Mouse (Mus musculus) intestine, embryonic 15.5 days (tissue): ENCODE measurements around the gene Tmem35b. TPM values are rescaled to one million over a fixed set of nuclear protein-coding genes. Genes with fewer than 3 reads are reported as not detected.
A peak's percentile ranks its signal among the peaks of the same experiment; 100 is the strongest.

ENCODE experiments used
- ATAC-seq: fragments of 200-750 bp; cut with Nextera tagmentation; 2 replicates; pipeline ENCODE4 v1.8.0; 2017; ENCODE audit warnings: moderate TSS enrichment, moderate library complexity
- H3K27ac ChIP-seq: fragments of 300-500 bp; sonication (generic); 2 replicates; pipeline ENCODE4 v1.5.1; 2015; ENCODE audit warnings: mild to moderate bottlenecking, inconsistent platforms
- H3K27me3 ChIP-seq: fragments of 300-500 bp; sonication (generic); replicated peaks from 2 replicates; pipeline ENCODE4 v1.6.1; 2015; ENCODE audit warnings: inconsistent platforms
- H3K36me3 ChIP-seq: fragments of 300-500 bp; sonication (generic); 2 replicates; pipeline ENCODE4 v1.6.1; 2015; ENCODE audit warnings: inconsistent platforms
- H3K4me1 ChIP-seq: fragments of 300-500 bp; sonication (generic); replicated peaks from 2 replicates; pipeline ENCODE4 v1.6.1; 2015; ENCODE audit warnings: inconsistent platforms
- H3K4me2 ChIP-seq: fragments of 300-500 bp; sonication (generic); replicated peaks from 2 replicates; pipeline ENCODE4 v1.6.1; 2015; ENCODE audit warnings: mild to moderate bottlenecking, inconsistent platforms
- H3K4me3 ChIP-seq: fragments of 300-500 bp; sonication (generic); replicated peaks from 2 replicates; pipeline ENCODE4 v1.5.1; 2015; ENCODE audit warnings: inconsistent platforms
- H3K9ac ChIP-seq: fragments of 300-500 bp; sonication (generic); 2 replicates; pipeline ENCODE4 v1.6.1; 2015; ENCODE audit warnings: inconsistent platforms
- H3K9me3 ChIP-seq: fragments of 300-500 bp; sonication (generic); 2 replicates; pipeline ENCODE4 v1.6.1; 2016; ENCODE audit warnings: inconsistent platforms
- WGBS: fragments of 180-500 bp; shearing (Covaris S2); methylation state at CpG from one replicate; pipeline ENCODE4 v1.1.7; 2015; 5-methylcytosine and 5-hydroxymethylcytosine counted together
- polyA plus RNA-seq: library from polyadenylated mRNA; unstranded; fragments of >200 nt; fragmentation: Nextera tagmentation; extraction: Ambion mirVana; gene quantifications from 2 replicates; pipeline ENCODE4 v1.2.1, GENCODE M21; 2015

The Tmem35b gene
- polyA plus RNA-seq, 1 experiment from 2014 or later = 23.2 TPM

- Histone ChIP-seq H3K4me3 (peak overlapping the region; percentile 81), H3K9ac (peak overlapping the region; percentile 58), H3K36me3 (no peaks in the 10 kb centered on the region), H3K27me3 (peaks cover 53% of the 10 kb centered on the region), H3K4me1 (peaks cover 15% of the 10 kb centered on the region), H3K9me3 (no peaks in the 10 kb centered on the region), H3K4me2 (peak overlapping the region; percentile 99), H3K27ac (no peak overlapping the region)
- peak; percentile 72 for ATAC-seq
- 2% methylated on average over 46 of the region's 51 CpGs for whole genome bisulfite sequencing
Measured at GRCm38 (mm10) chr4:127169346-127170221, 46.1 kb downstream of the Tmem35b start.

- Histone ChIP-seq H3K9ac (no peak overlapping the region), H3K27ac (no peak overlapping the region), H3K9me3 (no peaks in the 10 kb centered on the region), H3K4me1 (peaks cover 15% of the 10 kb centered on the region), H3K27me3 (peaks cover 53% of the 10 kb centered on the region), H3K4me3 (no peak overlapping the region), H3K36me3 (no peaks in the 10 kb centered on the region), H3K4me2 (no peak overlapping the region)
- no peak for ATAC-seq
- 45% methylated on average over 5 of the region's 5 CpGs for WGBS
Measured at GRCm38 (mm10) chr4:127170866-127171265, 47.4 kb downstream of the Tmem35b start.

GRCm38 (mm10) chr4:127171341-127171905 lies 47.9 kb downstream of the Tmem35b start:
- no peak for ATAC-seq
- H3K27me3 ChIP-seq = peaks cover 53% of the 10 kb centered on the region

GRCm38 (mm10) chr4:127172119-127172518 lies 48.6 kb downstream of the Tmem35b start:
- Histone ChIP-seq H3K9ac (no peak overlapping the region), H3K27me3 (peaks cover 53% of the 10 kb centered on the region), H3K27ac (no peak overlapping the region), H3K4me2 (no peak overlapping the region), H3K36me3 (no peaks in the 10 kb centered on the region), H3K9me3 (no peaks in the 10 kb centered on the region), H3K4me1 (peaks cover 15% of the 10 kb centered on the region), H3K4me3 (no peak overlapping the region)
- WGBS = 28% methylated on average over 7 of the region's 7 CpGs
- no peak for ATAC-seq

More at GRCm38 (mm10) chr4:127171341-127171905, 47.9 kb downstream of the Tmem35b start:
- Histone ChIP-seq H3K4me3 (no peak overlapping the region), H3K9ac (no peak overlapping the region), H3K27ac (no peak overlapping the region), H3K36me3 (no peaks in the 10 kb centered on the region), H3K4me2 (no peak overlapping the region), H3K4me1 (peaks cover 15% of the 10 kb centered on the region), H3K9me3 (no peaks in the 10 kb centered on the region)
- 41% methylated on average over 4 of the region's 4 CpGs for WGBS

- Histone ChIP-seq H3K4me3 (no peak overlapping the region), H3K27me3 (peaks cover 48% of the 10 kb centered on the region), H3K4me1 (peaks cover 15% of the 10 kb centered on the region), H3K9me3 (no peaks in the 10 kb centered on the region), H3K27ac (no peak overlapping the region), H3K9ac (no peak overlapping the region), H3K36me3 (no peaks in the 10 kb centered on the region), H3K4me2 (no peak overlapping the region)
- WGBS = 54% methylated on average over 4 of the region's 4 CpGs
- ATAC-seq = no peak
Measured at GRCm38 (mm10) chr4:127172614-127173013, 49.1 kb downstream of the Tmem35b start.

- Histone ChIP-seq H3K4me2 (no peak overlapping the region), H3K9ac (no peak overlapping the region), H3K36me3 (no peaks in the 10 kb centered on the region), H3K4me1 (peaks cover 8% of the 10 kb centered on the region), H3K9me3 (no peaks in the 10 kb centered on the region), H3K27me3 (peaks cover 43% of the 10 kb centered on the region), H3K4me3 (no peak overlapping the region), H3K27ac (no peak overlapping the region)
- no peak for ATAC-seq
- 2% methylated on average over 8 of the region's 8 CpGs for WGBS
Measured at GRCm38 (mm10) chr4:127173461-127173860, 50.0 kb downstream of the Tmem35b start.

GRCm38 (mm10) chr4:127174075-127174899 lies 50.8 kb downstream of the Tmem35b start:
- H3K4me1 ChIP-seq = peaks cover 5% of the 10 kb centered on the region
- H3K36me3 ChIP-seq = no peaks in the 10 kb centered on the region
- no peak overlapping the region for H3K27ac ChIP-seq
- H3K27me3 ChIP-seq = peaks cover 37% of the 10 kb centered on the region
- no peaks in the 10 kb centered on the region for H3K9me3 ChIP-seq
- no peak overlapping the region for H3K9ac ChIP-seq
- no peak for ATAC-seq
- H3K4me3 ChIP-seq = no peak overlapping the region
- H3K4me2 ChIP-seq = no peak overlapping the region
- WGBS = 60% methylated on average over 8 of the region's 8 CpGs

GRCm38 (mm10) chr4:127174900-127175278 lies 51.4 kb downstream of the Tmem35b start:
- ATAC-seq = no peak
- Histone ChIP-seq H3K27me3 (peaks cover 31% of the 10 kb centered on the region), H3K4me3 (no peak overlapping the region), H3K36me3 (no peaks in the 10 kb centered on the region), H3K9me3 (no peaks in the 10 kb centered on the region), H3K27ac (no peak overlapping the region), H3K4me1 (no peaks in the 10 kb centered on the region), H3K9ac (no peak overlapping the region), H3K4me2 (no peak overlapping the region)
- 42% methylated on average over 4 of the region's 4 CpGs for WGBS

- WGBS = 70% methylated on average over 11 of the region's 11 CpGs
- H3K4me2 ChIP-seq = no peak overlapping the region
- no peaks in the 10 kb centered on the region for H3K9me3 ChIP-seq
- no peak overlapping the region for H3K9ac ChIP-seq
- H3K27ac ChIP-seq = no peak overlapping the region
- no peaks in the 10 kb centered on the region for H3K36me3 ChIP-seq
- H3K27me3 ChIP-seq = peaks cover 18% of the 10 kb centered on the region; the same call in 1 of the 2 replicates
- ATAC-seq = no peak
- H3K4me1 ChIP-seq = no peaks in the 10 kb centered on the region
- H3K4me3 ChIP-seq = no peak overlapping the region
Measured at GRCm38 (mm10) chr4:127177961-127178360, 54.5 kb downstream of the Tmem35b start.

GRCm38 (mm10) chr4:127178671-127179070 lies 55.2 kb downstream of the Tmem35b start:
- Histone ChIP-seq H3K4me2 (no peak overlapping the region), H3K4me1 (no peaks in the 10 kb centered on the region), H3K27ac (no peak overlapping the region), H3K4me3 (no peak overlapping the region), H3K9ac (no peak overlapping the region), H3K27me3 (peaks cover 13% of the 10 kb centered on the region; the same call in 1 of the 2 replicates), H3K36me3 (no peaks in the 10 kb centered on the region), H3K9me3 (no peaks in the 10 kb centered on the region)
- no peak for ATAC-seq
- WGBS = 44% methylated on average over 9 of the region's 9 CpGs
